Mouse (Mus musculus) CH12.LX (cell line): ENCODE data around the gene Tmc8. TPM values are rescaled to one million over a fixed set of nuclear protein-coding genes. Genes with fewer than 3 reads are reported as not detected.

ENCODE experiments used
- DNase-seq: peaks from one replicate; pipeline ENCODE4 v3.0.0-alpha.2; 2013; ENCODE audit errors: extremely low read depth
- H3K27ac ChIP-seq: 2 replicates; pipeline ENCODE4 v1.5.1; 2012; ENCODE audit warnings: low read depth, mild to moderate bottlenecking, control low read depth, moderate library complexity; ENCODE audit not compliant: insufficient read depth
- H3K27me3 ChIP-seq: replicated peaks from 2 replicates; pipeline ENCODE3; 2012; ENCODE audit warnings: inconsistent platforms
- H3K36me3 ChIP-seq, 2 experiments: replicated peaks in 1 of 2; 2 replicates each; pipeline versions ENCODE3 to v1.6.1; 2012; ENCODE audit warnings: inconsistent platforms in 1 of 2, low read length in 1 of 2, mild to moderate bottlenecking in 1 of 2, mixed read lengths in 1 of 2, moderate library complexity in 1 of 2; ENCODE audit not compliant: control insufficient read depth in 1 of 2, insufficient read depth in 1 of 2
- H3K4me1 ChIP-seq, 2 experiments: 2 replicates each; pipeline ENCODE4 v1.6.1; 2012; ENCODE audit warnings: inconsistent platforms in 1 of 2, moderate library complexity in 1 of 2; ENCODE audit not compliant: insufficient read depth in 2 of 2, control insufficient read depth in 1 of 2
- H3K4me2 ChIP-seq: 2 replicates; pipeline ENCODE4 v1.6.1; 2012; ENCODE audit warnings: low read depth, mild to moderate bottlenecking, control low read depth; ENCODE audit not compliant: poor library complexity, insufficient read depth, severe bottlenecking
- H3K4me3 ChIP-seq, 3 experiments: fragments of 150-350 bp in 1 of 3; sonication (generic) in 1 of 3; replicated peaks in 1 of 3; 2 replicates each; pipeline versions ENCODE3 to v1.5.1; 2011 to 2012; ENCODE audit warnings: low read depth in 2 of 3, low read length in 2 of 3, mild to moderate bottlenecking in 2 of 3, moderate library complexity in 2 of 3, control low read depth in 1 of 3, improper control_type of control experiment in 1 of 3, inconsistent platforms in 1 of 3, mixed read lengths in 1 of 3; ENCODE audit not compliant: poor library complexity in 1 of 3
- H3K79me2 ChIP-seq: replicated peaks from 2 replicates; pipeline ENCODE4 v1.6.1; 2012; ENCODE audit warnings: mild to moderate bottlenecking, moderate library complexity; ENCODE audit not compliant: control insufficient read depth, poor library complexity, insufficient read depth, severe bottlenecking; ENCODE audit errors: extremely low read depth
- H3K9ac ChIP-seq: 2 replicates; pipeline ENCODE4 v1.6.1; 2012; ENCODE audit warnings: low read depth, mild to moderate bottlenecking, control low read depth, moderate library complexity; ENCODE audit not compliant: insufficient read depth
- H3K9me3 ChIP-seq: replicated peaks from 2 replicates; pipeline ENCODE3; 2012; ENCODE audit warnings: low read length, inconsistent platforms, mixed read lengths
- CTCF ChIP-seq, 2 experiments: IDR thresholded peaks in 1 of 2; conservative IDR thresholded peaks in 1 of 2; 2 replicates each; pipeline ENCODE4 v1.5.1; 2011 to 2012; ENCODE audit warnings: low read depth in 2 of 2, low read length in 2 of 2, improper control_type of control experiment in 1 of 2, inconsistent platforms in 1 of 2, mild to moderate bottlenecking in 1 of 2, moderate library complexity in 1 of 2
- ETS1 ChIP-seq: conservative IDR thresholded peaks from 2 replicates; pipeline ENCODE4 v1.6.1; 2012; ENCODE audit warnings: low read depth, mild to moderate bottlenecking, inconsistent platforms, low read length, improper control_type of control experiment, moderate library complexity
- GABPA ChIP-seq: IDR thresholded peaks from 2 replicates; pipeline ENCODE4 v1.6.1; 2012; ENCODE audit warnings: low read depth, low read length, improper control_type of control experiment, inconsistent platforms; ENCODE audit not compliant: insufficient replicate concordance
- HCFC1 ChIP-seq: IDR thresholded peaks from 2 replicates; pipeline ENCODE4 v1.6.1; 2012; ENCODE audit warnings: low read depth, mild to moderate bottlenecking, inconsistent platforms, low read length, improper control_type of control experiment
- MAX ChIP-seq: IDR thresholded peaks from 2 replicates; pipeline ENCODE4 v1.6.1; 2011; ENCODE audit warnings: low read length, improper control_type of control experiment
- MAZ ChIP-seq: IDR thresholded peaks from 2 replicates; pipeline ENCODE4 v1.6.1; 2012; ENCODE audit warnings: low read depth, mild to moderate bottlenecking, inconsistent platforms, low read length, improper control_type of control experiment, moderate library complexity
- MEF2A ChIP-seq: IDR thresholded peaks from 2 replicates; pipeline ENCODE4 v1.6.1; 2014; ENCODE audit warnings: low read depth, mild to moderate bottlenecking, inconsistent platforms, low read length, improper control_type of control experiment, borderline replicate concordance
- MXI1 ChIP-seq: IDR thresholded peaks from 2 replicates; pipeline ENCODE4 v1.6.1; 2011; ENCODE audit warnings: mild to moderate bottlenecking, low read depth, low read length, improper control_type of control experiment
- MYC ChIP-seq: IDR thresholded peaks from 2 replicates; pipeline ENCODE4 v1.6.1; 2011; ENCODE audit warnings: low read depth, mild to moderate bottlenecking, improper control_type of control experiment, low read length
- NELFE ChIP-seq: IDR thresholded peaks from 2 replicates; pipeline ENCODE4 v1.6.1; 2011; ENCODE audit warnings: low read depth, low read length, improper control_type of control experiment
- PAX5 ChIP-seq: IDR thresholded peaks from 2 replicates; pipeline ENCODE4 v1.6.1; 2012; ENCODE audit warnings: low read length, inconsistent platforms, mixed read lengths
- POLR2A ChIP-seq: IDR thresholded peaks from 2 replicates; pipeline ENCODE4 v1.6.1; 2011; ENCODE audit warnings: low read depth, mild to moderate bottlenecking, improper control_type of control experiment, low read length
- SIN3A ChIP-seq: IDR thresholded peaks from 2 replicates; pipeline ENCODE4 v1.6.1; 2012; ENCODE audit warnings: low read length, improper control_type of control experiment, inconsistent platforms
- SMC3 ChIP-seq: IDR thresholded peaks from 2 replicates; pipeline ENCODE4 v1.6.1; 2011; ENCODE audit warnings: low read depth, low read length, improper control_type of control experiment
- TBP ChIP-seq: conservative IDR thresholded peaks from 2 replicates; pipeline ENCODE4 v1.6.1; 2011; ENCODE audit warnings: low read depth, low read length, improper control_type of control experiment
- TCF12 ChIP-seq: IDR thresholded peaks from 2 replicates; pipeline ENCODE4 v1.6.1; 2014; ENCODE audit warnings: low read depth, mild to moderate bottlenecking, inconsistent platforms, low read length, improper control_type of control experiment
- UBTF ChIP-seq: IDR thresholded peaks from 2 replicates; pipeline ENCODE4 v1.6.1; 2012; ENCODE audit warnings: low read depth, mild to moderate bottlenecking, inconsistent platforms, low read length, improper control_type of control experiment, moderate library complexity
- USF1 ChIP-seq: IDR thresholded peaks from 2 replicates; pipeline ENCODE4 v1.6.1; 2014; ENCODE audit warnings: low read depth, mild to moderate bottlenecking, inconsistent platforms, low read length, improper control_type of control experiment
- ZC3H11A ChIP-seq: IDR thresholded peaks from 2 replicates; pipeline ENCODE4 v1.6.1; 2012; ENCODE audit warnings: low read depth, mild to moderate bottlenecking, inconsistent platforms, low read length, improper control_type of control experiment
- ZNF384 ChIP-seq: IDR thresholded peaks from 2 replicates; pipeline ENCODE4 v1.6.1; 2012; ENCODE audit warnings: low read depth, low read length, improper control_type of control experiment, inconsistent platforms
- dilution Hi-C: fragments of 300-500 bp; cut with MboI; formaldehyde crosslinking; loops from 2 replicates; pipeline ENCODE4 v1.14.3; 2020; ENCODE audit warnings: low sequenced_read_pairs; ENCODE audit not compliant: extremely low pct_unique_long_range_greater_than_20kb, extremely low pct_ligation_motif_present
- in situ Hi-C: fragments of 300-500 bp; cut with MboI; formaldehyde crosslinking; loops from 3 replicates; pipeline ENCODE4 v1.14.3; 2019; ENCODE audit warnings: low sequenced_read_pairs, low pct_ligation_motif_present, low pct_unique_long_range_greater_than_20kb, mixed read lengths
- polyA plus RNA-seq: library from polyadenylated mRNA; unstranded; fragments of >175 nt; gene quantifications from 2 replicates; pipeline ENCODE4 v1.2.1, GENCODE M21; 2012; ENCODE audit warnings: low read depth; ENCODE audit not compliant: insufficient read length
- total RNA-seq, 2 experiments: library from RNA; depleted of rRNA; stranded (reverse); fragments of 300-350 nt in 1 of 2; fragments of >200 nt in 1 of 2; gene quantifications; 2 replicates each; pipeline ENCODE4 v1.2.3; 2012 to 2014

Gene Tmc8
- total and polyA plus RNA-seq, 3 experiments = 2.2 to 9.8 (median 6.1) TPM

GRCm38 (mm10) chr11:117742715-117743114 is 39.2 kb upstream of the Tmc8 start:
- H3K27ac ChIP-seq = no peak overlapping the region
- DNase-seq = no peak
- no peak for TF ChIP-seq GABPA
- no peak for TF ChIP-seq HCFC1
- TF ChIP-seq ZNF384 = no peak
- no peak for TF ChIP-seq MEF2A
- TF ChIP-seq SIN3A = no peak
- no peak for TF ChIP-seq UBTF
- no peak for TF ChIP-seq USF1
- no peak for TF ChIP-seq MAZ
- no peak for TF ChIP-seq MXI1
- TF ChIP-seq CTCF (conservative IDR thresholded peaks at IDR 0.05 in 1 of 2, IDR thresholded peaks at IDR 0.05 in 1 of 2; ENCODE audit: low read depth in 2 of 2, low read length in 2 of 2) = no peak
- no peak for TF ChIP-seq POLR2A
- TF ChIP-seq MYC = no peak
- TF ChIP-seq NELFE = no peak
- no peak for TF ChIP-seq PAX5
- no peak for TF ChIP-seq TCF12
- no peak for TF ChIP-seq SMC3
- TF ChIP-seq TBP = no peak
- H3K79me2 ChIP-seq = no peaks in the 10 kb centered on the region
- no peaks in the 10 kb centered on the region for H3K9me3 ChIP-seq
- in situ Hi-C loops (no loop called here), dilution Hi-C loops (no loop called here)
- H3K4me1 ChIP-seq = peaks cover 6 to 13% of the 10 kb centered on the region in 2 experiments; a peak in 2 of 4 replicates
- no peak overlapping the region for H3K4me2 ChIP-seq
- H3K36me3 ChIP-seq = peaks cover 74 to 93% of the 10 kb centered on the region in 2 experiments
- no peak overlapping the region for H3K4me3 ChIP-seq
- no peaks in the 10 kb centered on the region for H3K27me3 ChIP-seq
- H3K9ac ChIP-seq = no peak overlapping the region

- TF ChIP-seq TBP (no peak), SMC3 (no peak), TCF12 (no peak), ZC3H11A (no peak), ZNF384 (no peak), ETS1 (no peak), MAX (no peak), UBTF (no peak), USF1 (no peak)
- DNase-seq = no peak
- H3K4me2 ChIP-seq = no peak overlapping the region
- no peaks in the 10 kb centered on the region for H3K79me2 ChIP-seq
- no peaks in the 10 kb centered on the region for H3K27me3 ChIP-seq
- peaks cover 78 to 94% of the 10 kb centered on the region in 2 experiments for H3K36me3 ChIP-seq
- H3K9ac ChIP-seq = no peak overlapping the region
- peaks cover 6 to 14% of the 10 kb centered on the region in 2 experiments; a peak in 2 of 4 replicates for H3K4me1 ChIP-seq
- in situ Hi-C loops = no loop called here
- no peak overlapping the region for H3K27ac ChIP-seq
- no peak overlapping the region for H3K4me3 ChIP-seq
- dilution Hi-C loops = no loop called here
- no peaks in the 10 kb centered on the region for H3K9me3 ChIP-seq
These were observed 38.3 kb upstream of the Tmc8 start for GRCm38 (mm10) chr11:117743454-117744030.
